Comparison of ENCODE assay signal across 20 mouse cellular contexts in genomic region chr1:90577417-90577816, GRCm38 (mm10). TPM values are rescaled to one million over a fixed set of nuclear protein-coding genes. Genes with fewer than 3 reads are reported as not detected.
DNase-seq lines count a peak whose midpoint lies in the region; ATAC-seq and TF ChIP-seq lines count a peak whose summit lies in the region.
"Had no signal": no experiment of that assay in that cellular context is flagged by ENCODE, and none has a peak within 500 bp of the region (broad histone marks: within the 10 kb centered on the region; RNA-seq: fewer than 3 reads in every experiment).

No protein-coding gene starts in this region.

- no peak overlapping the region for H3K9ac ChIP-seq in intestine, postnatal 0 days (ENCODE audit: low read depth, low read length)
- H3K9ac ChIP-seq in intestine, embryonic 15.5 days: no peak overlapping the region
- no peak overlapping the region for H3K9ac ChIP-seq in lung, embryonic 14.5 days
- H3K9ac ChIP-seq in hindbrain, embryonic 13.5 days: no peak overlapping the region
- H3K9ac ChIP-seq: forebrain, embryonic 15.5 days; liver, embryonic 15.5 days; midbrain, embryonic 13.5 days had no signal

- ATAC-seq in intestine, postnatal 0 days: no peak
- ATAC-seq in intestine, embryonic 15.5 days: no peak
- no peak for ATAC-seq in lung, embryonic 14.5 days (ENCODE audit: insufficient read depth)
- ATAC-seq in hindbrain, embryonic 13.5 days (ENCODE audit: low FRiP score): no peak
- ATAC-seq: forebrain, embryonic 15.5 days; midbrain, embryonic 13.5 days had no signal

- no peaks in the 10 kb centered on the region for H3K27me3 ChIP-seq in intestine, postnatal 0 days (replicated peaks; ENCODE audit: control insufficient read depth, insufficient read depth, low read length)
- no peaks in the 10 kb centered on the region for H3K27me3 ChIP-seq in intestine, embryonic 15.5 days (replicated peaks)
- H3K27me3 ChIP-seq in lung, embryonic 14.5 days (ENCODE audit: insufficient read depth, low read length): peaks cover 6% of the 10 kb centered on the region; the same call in 1 of the 2 replicates
- H3K27me3 ChIP-seq in E14TG2a.4 (ENCODE audit: insufficient read depth, low read length): no peaks in the 10 kb centered on the region
- H3K27me3 ChIP-seq in hindbrain, embryonic 13.5 days: 0 out of 2 replicates have a peak, but pooled peaks cover 4% of the 10 kb centered on the region
- H3K27me3 ChIP-seq: forebrain, embryonic 15.5 days; liver, embryonic 15.5 days; midbrain, embryonic 13.5 days had no signal

- no peak for DNase-seq in lung, embryonic 14.5 days
- DNase-seq in lung, postnatal 36 days: no peak
- no peak for DNase-seq in brain, embryonic 14.5 days (ENCODE audit: low read depth)
- DNase-seq: adrenal gland, postnatal 25 days; cerebellum, adult 9-10 months; gastrocnemius, postnatal 14 days; kidney, adult 18-20 months; layer of hippocampus, adult 9-11 months; liver; thymus, postnatal 14 days had no signal

- no peaks in the 10 kb centered on the region for H3K9me3 ChIP-seq in intestine, postnatal 0 days (ENCODE audit: control insufficient read depth)
- no peaks in the 10 kb centered on the region for H3K9me3 ChIP-seq in intestine, embryonic 15.5 days
- H3K9me3 ChIP-seq in lung, embryonic 14.5 days (ENCODE audit: low read depth, low read length): no peaks in the 10 kb centered on the region
- H3K9me3 ChIP-seq in E14TG2a.4 (ENCODE audit: low read length): no peaks in the 10 kb centered on the region
- no peaks in the 10 kb centered on the region for H3K9me3 ChIP-seq in hindbrain, embryonic 13.5 days
- H3K9me3 ChIP-seq: embryonic facial prominence, embryonic 10.5 days; forebrain, embryonic 15.5 days; limb, embryonic 10.5 days; liver, embryonic 15.5 days; megakaryocyte, embryonic 14.5 days; midbrain, embryonic 13.5 days had no signal

- 77% methylated on average over 5 of the region's 5 CpGs for WGBS in intestine, postnatal 0 days
- 73% methylated on average over 5 of the region's 5 CpGs for WGBS in intestine, embryonic 15.5 days
- WGBS in lung, embryonic 14.5 days: 60% methylated on average over 5 of the region's 5 CpGs
- WGBS in hindbrain, embryonic 13.5 days: 74% methylated on average over 5 of the region's 5 CpGs

- H3K36me3 ChIP-seq in intestine, postnatal 0 days (ENCODE audit: control insufficient read depth, insufficient read depth): no peaks in the 10 kb centered on the region
- H3K36me3 ChIP-seq in intestine, embryonic 15.5 days: no peaks in the 10 kb centered on the region
- H3K36me3 ChIP-seq in lung, embryonic 14.5 days (ENCODE audit: insufficient read depth): no peaks in the 10 kb centered on the region
- no peaks in the 10 kb centered on the region for H3K36me3 ChIP-seq in E14TG2a.4 (ENCODE audit: insufficient read depth, low read length)
- H3K36me3 ChIP-seq in hindbrain, embryonic 13.5 days: no peaks in the 10 kb centered on the region
- H3K36me3 ChIP-seq: embryonic facial prominence, embryonic 10.5 days; forebrain, embryonic 15.5 days; limb, embryonic 10.5 days; liver, embryonic 15.5 days; midbrain, embryonic 13.5 days had no signal

- TF ChIP-seq CTCF in intestine, postnatal 0 days (IDR thresholded peaks at IDR 0.05; ENCODE audit: low read depth): peak; percentile 22; the same call in 1 of the 2 replicates
- TF ChIP-seq CTCF in lung, embryonic 14.5 days (IDR thresholded peaks at IDR 0.05; ENCODE audit: low read depth): peak; percentile 24; the same call in 1 of the 2 replicates
- peak; percentile 45 for TF ChIP-seq CTCF in E14TG2a.4 (conservative IDR thresholded peaks at IDR 0.05; ENCODE audit: low read length)
- TF ChIP-seq CTCF in brain, embryonic 14.5 days (IDR thresholded peaks at IDR 0.05; ENCODE audit: borderline replicate concordance, extremely low read depth, insufficient read depth, insufficient read length): peak; percentile 14; the same call in 1 of the 2 replicates

- H3K27ac ChIP-seq in intestine, postnatal 0 days (ENCODE audit: low read depth, low read length): no peak overlapping the region
- H3K27ac ChIP-seq in intestine, embryonic 15.5 days: no peak overlapping the region
- H3K27ac ChIP-seq in lung, embryonic 14.5 days (ENCODE audit: low read depth): no peak overlapping the region
- H3K27ac ChIP-seq in hindbrain, embryonic 13.5 days: no peak overlapping the region
- H3K27ac ChIP-seq: embryonic facial prominence, embryonic 10.5 days; forebrain, embryonic 15.5 days; limb, embryonic 10.5 days; liver, embryonic 15.5 days; midbrain, embryonic 13.5 days had no signal

- H3K4me3 ChIP-seq in intestine, postnatal 0 days (ENCODE audit: low read depth, low read length): no peak overlapping the region
- no peak overlapping the region for H3K4me3 ChIP-seq in intestine, embryonic 15.5 days (replicated peaks)
- H3K4me3 ChIP-seq in lung, embryonic 14.5 days (ENCODE audit: low read depth, low read length): no peak overlapping the region
- no peak overlapping the region for H3K4me3 ChIP-seq in E14TG2a.4 (replicated peaks; ENCODE audit: low read length)
- no peak overlapping the region for H3K4me3 ChIP-seq in hindbrain, embryonic 13.5 days
- H3K4me3 ChIP-seq: embryonic facial prominence, embryonic 10.5 days; forebrain, embryonic 15.5 days; limb, embryonic 10.5 days; liver, embryonic 15.5 days; megakaryocyte, embryonic 14.5 days; midbrain, embryonic 13.5 days had no signal

- H3K4me1 ChIP-seq in intestine, postnatal 0 days (replicated peaks; ENCODE audit: control insufficient read depth, insufficient read depth, low read length): no peaks in the 10 kb centered on the region
- H3K4me1 ChIP-seq in intestine, embryonic 15.5 days (replicated peaks): no peaks in the 10 kb centered on the region
- no peaks in the 10 kb centered on the region for H3K4me1 ChIP-seq in lung, embryonic 14.5 days (ENCODE audit: insufficient read depth)
- no peaks in the 10 kb centered on the region for H3K4me1 ChIP-seq in E14TG2a.4 (replicated peaks; ENCODE audit: low read depth, low read length)
- H3K4me1 ChIP-seq in hindbrain, embryonic 13.5 days (replicated peaks): peaks cover 14% of the 10 kb centered on the region
- H3K4me1 ChIP-seq: forebrain, embryonic 15.5 days; liver, embryonic 15.5 days; megakaryocyte, embryonic 14.5 days had no signal

- no peak for TF ChIP-seq POLR2A in brain, embryonic 14.5 days (IDR thresholded peaks at IDR 0.05; ENCODE audit: borderline replicate concordance, extremely low read depth, insufficient read depth, insufficient read length, poor library complexity, severe bottlenecking)

- no peak overlapping the region for H3K4me2 ChIP-seq in intestine, postnatal 0 days (replicated peaks; ENCODE audit: low read depth)
- H3K4me2 ChIP-seq in intestine, embryonic 15.5 days (replicated peaks): no peak overlapping the region
- H3K4me2 ChIP-seq in lung, embryonic 14.5 days: no peak overlapping the region
- H3K4me2 ChIP-seq in hindbrain, embryonic 13.5 days: no peak overlapping the region
- H3K4me2 ChIP-seq: forebrain, embryonic 15.5 days; liver, embryonic 15.5 days; midbrain, embryonic 13.5 days had no signal

RNA-seq across cellular contexts. Expression of gene Cops8, which starts 25.4 kb away (rescaled TPM):
- 49.7 and 51.9 TPM in 2 replicates for polyA plus RNA-seq in intestine, postnatal 0 days (2015; fragmentation: Nextera tagmentation; extraction: Ambion mirVana)
- polyA plus RNA-seq in intestine, embryonic 15.5 days (2015; fragmentation: Nextera tagmentation; extraction: Ambion mirVana): 127 and 129 TPM in 2 replicates
- polyA plus RNA-seq in lung, embryonic 14.5 days (2014; fragmentation: Nextera tagmentation; extraction: Ambion mirVana): 157 and 163 TPM in 2 replicates
- 112 and 132 TPM in 2 replicates for polyA plus RNA-seq in brain, embryonic 14.5 days (2012; rRNA removed)
- 164 and 178 TPM in 2 replicates for polyA plus RNA-seq in hindbrain, embryonic 13.5 days (2015; fragmentation: Nextera tagmentation; extraction: Ambion mirVana)
